Mouse (Mus musculus) midbrain, postnatal 0 days (tissue): Measurements from ENCODE around the gene Olfr1446. TPM values are rescaled to one million over a fixed set of nuclear protein-coding genes. Genes with fewer than 3 reads are reported as not detected.

Source experiments
- ATAC-seq: fragments of 200-750 bp; cut with Nextera tagmentation; 2 replicates; pipeline ENCODE4 v1.8.0; 2017; ENCODE audit warnings: moderate number of reproducible peaks, mild to moderate bottlenecking, moderate TSS enrichment, moderate library complexity; ENCODE audit not compliant: low FRiP score
- DNase-seq: peaks from one replicate; pipeline ENCODE4 v3.0.0-alpha.2; 2015; ENCODE audit warnings: low spot score
- H3K27ac ChIP-seq: fragments of 300-500 bp; sonication (generic); 2 replicates; pipeline ENCODE4 v1.5.1; 2014; ENCODE audit warnings: low read depth, mild to moderate bottlenecking, low read length, mixed read lengths
- H3K27me3 ChIP-seq: fragments of 300-500 bp; sonication (generic); 2 replicates; pipeline ENCODE4 v1.6.1; 2014; ENCODE audit warnings: low read length, control low read depth, mixed read lengths; ENCODE audit not compliant: insufficient read depth
- H3K36me3 ChIP-seq: fragments of 300-500 bp; sonication (generic); 2 replicates; pipeline ENCODE4 v1.6.1; 2014; ENCODE audit warnings: low read length, control low read depth, mixed read lengths; ENCODE audit not compliant: insufficient read depth
- H3K4me1 ChIP-seq: fragments of 300-500 bp; sonication (generic); 2 replicates; pipeline ENCODE4 v1.6.1; 2014; ENCODE audit warnings: mild to moderate bottlenecking, control low read depth, antibody characterized with exemption, low read length, mixed read lengths; ENCODE audit not compliant: insufficient read depth
- H3K4me2 ChIP-seq: fragments of 300-500 bp; sonication (generic); 2 replicates; pipeline ENCODE4 v1.6.1; 2014; ENCODE audit warnings: low read depth, mild to moderate bottlenecking, low read length, mixed read lengths; ENCODE audit not compliant: poor library complexity, severe bottlenecking
- H3K4me3 ChIP-seq: fragments of 300-500 bp; sonication (generic); 2 replicates; pipeline ENCODE4 v1.5.1; 2014; ENCODE audit warnings: low read depth, mild to moderate bottlenecking, low read length, moderate library complexity
- H3K9ac ChIP-seq: fragments of 300-500 bp; sonication (generic); replicated peaks from 2 replicates; pipeline ENCODE4 v1.6.1; 2014; ENCODE audit warnings: mild to moderate bottlenecking, low read length, moderate library complexity, mixed read lengths; ENCODE audit not compliant: poor library complexity, severe bottlenecking
- H3K9me3 ChIP-seq: fragments of 300-500 bp; sonication (generic); 2 replicates; pipeline ENCODE4 v1.6.1; 2016; ENCODE audit warnings: low read length, control low read depth
- CTCF ChIP-seq: IDR thresholded peaks from 2 replicates; pipeline ENCODE4 v1.5.1; 2016; ENCODE audit warnings: antibody characterized with exemption, mild to moderate bottlenecking
- WGBS: fragments of 180-500 bp; shearing (Covaris S2); extraction: QIAGEN DNeasy Blood & Tissue Kit; methylation state at CpG from one replicate; pipeline ENCODE4 v1.1.7; 2014; 5-methylcytosine and 5-hydroxymethylcytosine counted together
- polyA plus RNA-seq: library from polyadenylated mRNA; unstranded; fragments of >200 nt; fragmentation: Nextera tagmentation; extraction: Ambion mirVana; gene quantifications from 2 replicates; pipeline ENCODE4 v1.2.1, GENCODE M21; 2015
- total RNA-seq: library from RNA; depleted of rRNA; stranded (reverse); fragments of >200 nt; gene quantifications from 2 replicates; pipeline ENCODE4 v1.2.3, GENCODE M21; 2014; rRNA removed

Olfr1446 gene
- total and polyA plus RNA-seq, 2 experiments from 2014 or later, result not detected

DNA sequence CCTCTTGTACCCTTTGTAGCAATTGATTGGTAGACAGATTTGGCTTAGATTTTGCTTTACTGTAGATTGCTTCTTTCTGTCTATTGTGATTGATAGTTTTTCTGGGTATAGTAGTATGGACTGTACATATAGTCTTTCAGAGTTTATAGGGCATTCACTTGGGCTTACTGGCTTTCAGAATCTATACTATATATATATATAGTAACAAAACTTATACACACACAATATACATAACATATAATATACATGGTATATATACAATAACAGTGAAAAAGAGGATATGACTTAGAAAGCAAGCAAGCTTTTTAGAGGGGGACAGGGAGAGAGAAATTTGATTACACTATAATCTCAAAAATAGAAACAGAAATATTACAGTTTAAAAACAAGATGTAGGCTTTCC is 46.9 kb downstream of the Olfr1446 start, which contains the start of gene Gm5244:
TSS of gene Gm5244 (plus strand) at position 301 of the 400 bp plus-strand sequence.
- Histone ChIP-seq H3K27ac (no peak within 1 kb of the TSS), H3K4me1 (no peaks in the 10 kb centered on the region), H3K36me3 (no peaks in the 10 kb centered on the region), H3K9me3 (no peaks in the 10 kb centered on the region), H3K27me3 (no peaks in the 10 kb centered on the region), H3K4me2 (no peak within 1 kb of the TSS), H3K4me3 (no peak within 1 kb of the TSS), H3K9ac (no peak within 1 kb of the TSS)
- no peak for TF ChIP-seq CTCF
- ATAC-seq (no peak), DNase-seq (no peak)

GRCm38 (mm10) chr19:12838507-12838906 is 54.8 kb downstream of the Olfr1446 start:
- WGBS, result 92% methylated on average over 1 of the region's 1 CpGs
- H3K4me3 ChIP-seq, result no peak overlapping the region
- no peak for ATAC-seq

More at GRCm38 (mm10) chr19:12838507-12838906, 54.8 kb downstream of the Olfr1446 start:
- Histone ChIP-seq H3K4me1 (no peaks in the 10 kb centered on the region), H3K9ac (no peak overlapping the region), H3K4me2 (no peak overlapping the region), H3K27me3 (no peaks in the 10 kb centered on the region), H3K36me3 (no peaks in the 10 kb centered on the region), H3K27ac (no peak overlapping the region), H3K9me3 (no peaks in the 10 kb centered on the region)
- no peak for DNase-seq
- no peak for TF ChIP-seq CTCF

Other genes with a start within 250 kb of the Olfr1446 start
- not detected in 2 replicates for gene Olfr1442, start 223.1 kb downstream of the Olfr1446 start, total RNA-seq
- gene Olfr1442, start 223.1 kb downstream of the Olfr1446 start, polyA plus RNA-seq, result not detected in 2 replicates
- gene Olfr1443, start 215.4 kb downstream of the Olfr1446 start, total RNA-seq, result not detected in 2 replicates
- gene Olfr1443, start 215.4 kb downstream of the Olfr1446 start, polyA plus RNA-seq, result not detected in 2 replicates
- gene Keg1, start 197.7 kb downstream of the Olfr1446 start, total RNA-seq, result not detected in 2 replicates
- gene Keg1, start 197.7 kb downstream of the Olfr1446 start, polyA plus RNA-seq, result not detected in 2 replicates
- gene Cntf, start 127.9 kb downstream of the Olfr1446 start, total RNA-seq, result 1.2 and 1.5 TPM in 2 replicates
- 0.72 and 1.0 TPM in 2 replicates for gene Cntf, start 127.9 kb downstream of the Olfr1446 start, polyA plus RNA-seq
- 52.5 and 56.5 TPM in 2 replicates for gene Zfp91, start 97.4 kb downstream of the Olfr1446 start, total RNA-seq
- 10.4 and 12.8 TPM in 2 replicates for gene Zfp91, start 97.4 kb downstream of the Olfr1446 start, polyA plus RNA-seq
- 1.0 and 1.9 TPM in 2 replicates for gene Lpxn, start 97.3 kb downstream of the Olfr1446 start, total RNA-seq
- gene Lpxn, start 97.3 kb downstream of the Olfr1446 start, polyA plus RNA-seq, result 0.77 and 0.96 TPM in 2 replicates
- not detected in 2 replicates for gene Gm5244, start 46.8 kb downstream of the Olfr1446 start, total RNA-seq
- gene Gm5244, start 46.8 kb downstream of the Olfr1446 start, polyA plus RNA-seq, result not detected in 2 replicates
- not detected in 2 replicates for gene Olfr1444, start 36.2 kb downstream of the Olfr1446 start, total RNA-seq
- not detected in 2 replicates for gene Olfr1444, start 36.2 kb downstream of the Olfr1446 start, polyA plus RNA-seq
- not detected in 2 replicates for gene Olfr1445, start 9.7 kb downstream of the Olfr1446 start, total RNA-seq
- not detected in 2 replicates for gene Olfr1445, start 9.7 kb downstream of the Olfr1446 start, polyA plus RNA-seq
- not detected in 2 replicates for gene Olfr1447, start 10.2 kb upstream of the Olfr1446 start, total RNA-seq
- gene Olfr1447, start 10.2 kb upstream of the Olfr1446 start, polyA plus RNA-seq, result not detected in 2 replicates
- not detected in 2 replicates for gene Olfr1448, start 30.9 kb upstream of the Olfr1446 start, total RNA-seq
- not detected in 2 replicates for gene Olfr1448, start 30.9 kb upstream of the Olfr1446 start, polyA plus RNA-seq
- not detected in 2 replicates for gene Olfr1449, start 37.3 kb upstream of the Olfr1446 start, total RNA-seq
- not detected in 2 replicates for gene Olfr1449, start 37.3 kb upstream of the Olfr1446 start, polyA plus RNA-seq
- not detected in 2 replicates for gene Olfr1450, start 56.7 kb upstream of the Olfr1446 start, total RNA-seq
- gene Olfr1450, start 56.7 kb upstream of the Olfr1446 start, polyA plus RNA-seq, result not detected in 2 replicates
- not detected in 2 replicates for gene Olfr1451, start 101.5 kb upstream of the Olfr1446 start, total RNA-seq
- gene Olfr1451, start 101.5 kb upstream of the Olfr1446 start, polyA plus RNA-seq, result not detected in 2 replicates
- not detected in 2 replicates for gene Olfr1453, start 134.8 kb upstream of the Olfr1446 start, total RNA-seq
- gene Olfr1453, start 134.8 kb upstream of the Olfr1446 start, polyA plus RNA-seq, result not detected in 2 replicates
- gene Olfr1454, start 167.1 kb upstream of the Olfr1446 start, total RNA-seq, result not detected in 2 replicates
- not detected in 2 replicates for gene Olfr1454, start 167.1 kb upstream of the Olfr1446 start, polyA plus RNA-seq
- not detected in 2 replicates for gene Olfr1457, start 204.4 kb upstream of the Olfr1446 start, total RNA-seq
- not detected in 2 replicates for gene Olfr1457, start 204.4 kb upstream of the Olfr1446 start, polyA plus RNA-seq
- not detected in 2 replicates for gene Olfr1458, start 213.3 kb upstream of the Olfr1446 start, total RNA-seq
- gene Olfr1458, start 213.3 kb upstream of the Olfr1446 start, polyA plus RNA-seq, result not detected in 2 replicates